Mouse (Mus musculus) layer of hippocampus, adult 2 months (tissue): Measurements from ENCODE around the gene Grik5. TPM values are rescaled to one million over a fixed set of nuclear protein-coding genes. Genes with fewer than 3 reads are reported as not detected.

ENCODE experiments used
- DNase-seq, 2 experiments: peaks; one replicate each; pipeline ENCODE4 v3.0.0; 2022; ENCODE audit warnings: low spot score in 2 of 2
- H3K27ac ChIP-seq: fragments of 200-600 bp; 2 replicates; pipeline ENCODE4 v1.8.1; 2022
- H3K4me3 ChIP-seq: fragments of 200-600 bp; 2 replicates; pipeline ENCODE4 v1.8.1; 2022; ENCODE audit warnings: mild to moderate bottlenecking
- CTCF ChIP-seq: fragments of 200-600 bp; conservative IDR thresholded peaks from 2 replicates; pipeline ENCODE4 v1.8.1; 2022; ENCODE audit warnings: antibody characterized with exemption, mild to moderate bottlenecking, moderate library complexity
- total RNA-seq, 2 experiments: library from RNA; stranded (reverse); gene quantifications; 2 replicates each; pipeline ENCODE4 v1.2.3; 2021

Gene Grik5
- total RNA-seq, 2 experiments from 2014 or later = 247 to 248 TPM

GRCm38 (mm10) chr7:25041921-25042320, 30.2 kb downstream of the Grik5 start:
- TF ChIP-seq CTCF = no peak
- no peak for DNase-seq
- Histone ChIP-seq H3K4me3 (no peak overlapping the region), H3K27ac (peak overlapping the region; percentile 54; the same call in 1 of the 2 replicates)

GRCm38 (mm10) chr7:25035916-25036315, 36.2 kb downstream of the Grik5 start:
- TF ChIP-seq CTCF = peak; percentile 98
- peak; percentile 73 to 87 for DNase-seq
- Histone ChIP-seq H3K27ac (peak overlapping the region; percentile 83), H3K4me3 (no peak overlapping the region)

GRCm38 (mm10) chr7:25034796-25035195, 37.4 kb downstream of the Grik5 start:
- no peak overlapping the region for H3K4me3 ChIP-seq
- TF ChIP-seq CTCF = no peak
- DNase-seq = peak; percentile 41 to 66
- peak overlapping the region; percentile 83 for H3K27ac ChIP-seq

GRCm38 (mm10) chr7:25031528-25031927, 40.6 kb downstream of the Grik5 start:
- Histone ChIP-seq H3K4me3 (no peak overlapping the region), H3K27ac (no peak overlapping the region)
- DNase-seq = no peak
- no peak for TF ChIP-seq CTCF

GRCm38 (mm10) chr7:25030032-25030753, 42.0 kb downstream of the Grik5 start:
- TF ChIP-seq CTCF = peak; percentile 91
- peak overlapping the region; percentile 19; the same call in 1 of the 2 replicates for H3K27ac ChIP-seq
- no peak overlapping the region for H3K4me3 ChIP-seq
- DNase-seq = peak; percentile 69 to 91

GRCm38 (mm10) chr7:25026452-25026851, 45.7 kb downstream of the Grik5 start:
- TF ChIP-seq CTCF = no peak
- no peak for DNase-seq
- Histone ChIP-seq H3K4me3 (no peak overlapping the region), H3K27ac (peak overlapping the region; percentile 36; the same call in 1 of the 2 replicates)

GRCm38 (mm10) chr7:25025855-25026439, 46.2 kb downstream of the Grik5 start:
- DNase-seq = no peak
- Histone ChIP-seq H3K27ac (no peak overlapping the region), H3K4me3 (no peak overlapping the region)
- peak; percentile 62 for TF ChIP-seq CTCF

- TF ChIP-seq CTCF = no peak
- H3K4me3 ChIP-seq = no peak overlapping the region
- peak overlapping the region; percentile 43; the same call in 1 of the 2 replicates for H3K27ac ChIP-seq
- no peak for DNase-seq
These were observed 60.6 kb downstream of the Grik5 start for GRCm38 (mm10) chr7:25011592-25011991.

- Histone ChIP-seq H3K27ac (peak overlapping the region; percentile 99), H3K4me3 (peak overlapping the region; percentile 45)
- peak; percentile 78 for TF ChIP-seq CTCF
- peak in 1 of 2 experiments; percentile 58 for DNase-seq
These were observed 61.8 kb downstream of the Grik5 start for GRCm38 (mm10) chr7:25010090-25010913.

GRCm38 (mm10) chr7:25009099-25009700, 62.9 kb downstream of the Grik5 start:
- Histone ChIP-seq H3K27ac (peak overlapping the region; percentile 99), H3K4me3 (peak overlapping the region; percentile 45)
- no peak for TF ChIP-seq CTCF
- DNase-seq = peak in 1 of 2 experiments; percentile 70

GRCm38 (mm10) chr7:25008635-25009034, 63.5 kb downstream of the Grik5 start:
- DNase-seq = no peak
- Histone ChIP-seq H3K27ac (peak overlapping the region; percentile 99), H3K4me3 (peak overlapping the region; percentile 45)
- TF ChIP-seq CTCF = no peak

GRCm38 (mm10) chr7:25007609-25008374, 64.4 kb downstream of the Grik5 start:
- TF ChIP-seq CTCF = no peak
- peak overlapping the region; percentile 99 for H3K27ac ChIP-seq
- peak; percentile 73 to 88 for DNase-seq
- H3K4me3 ChIP-seq = no peak overlapping the region; the same call in 1 of the 2 replicates
